Mouse (Mus musculus) v-Abl transformed pro-B cells (cell line): ENCODE measurements around the gene Gstm6.

Experiments used
- in situ Hi-C, 2 experiments: fragments of 400-800 bp; cut with MboI; formaldehyde crosslinking; loops; one replicate each; pipeline ENCODE4 v1.15.1; 2025; ENCODE audit not compliant: unreplicated experiment in 2 of 2

Gstm6 gene

GRCm38 (mm10) chr3:107945729-107946128 lies 2.2 kb upstream of the Gstm6 start:
- in situ Hi-C loops = no loop called here

- in situ Hi-C loops = no loop called here
Measured at GRCm38 (mm10) chr3:107941261-107941660, 2.3 kb downstream of the Gstm6 start.

GRCm38 (mm10) chr3:107940524-107940923 lies 3.0 kb downstream of the Gstm6 start:
- in situ Hi-C loops = no loop called here

- in situ Hi-C loops = loop anchor here in 1 of 2 experiments (10.0 kb wide), 2 partner anchors 115 to 205 kb away; partner anchors contain the start of gene Gnai3
Measured at GRCm38 (mm10) chr3:107939830-107940229, 3.7 kb downstream of the Gstm6 start.

GRCm38 (mm10) chr3:107939403-107939802 lies 4.1 kb downstream of the Gstm6 start:
- in situ Hi-C loops = loop anchor here in 1 of 2 experiments (10.0 kb wide), 2 partner anchors 115 to 205 kb away; partner anchors contain the start of gene Gnai3

- in situ Hi-C loops = loop anchor here in 1 of 2 experiments (10.0 kb wide), 2 partner anchors 119 to 209 kb away; partner anchors contain the start of gene Gnai3
Measured at GRCm38 (mm10) chr3:107935888-107936287, 7.7 kb downstream of the Gstm6 start.

- in situ Hi-C loops = loop anchor here in 1 of 2 experiments (10.0 kb wide), 2 partner anchors 120 to 210 kb away; partner anchors contain the start of gene Gnai3
Measured at GRCm38 (mm10) chr3:107935268-107935667, 8.3 kb downstream of the Gstm6 start.

GRCm38 (mm10) chr3:107932128-107932527 lies 11.4 kb downstream of the Gstm6 start:
- in situ Hi-C loops = loop anchor here in 1 of 2 experiments (10.0 kb wide), 2 partner anchors 123 to 213 kb away; partner anchors contain the start of gene Gnai3

- in situ Hi-C loops = loop anchor here in 1 of 2 experiments (10.0 kb wide), 2 partner anchors 123 to 213 kb away; partner anchors contain the start of gene Gnai3
Measured at GRCm38 (mm10) chr3:107931670-107932069, 11.9 kb downstream of the Gstm6 start, which contains the start of gene Gstm7. TSS of gene Gstm7 (minus strand) at chr3:107931817.

GRCm38 (mm10) chr3:107931134-107931533 lies 12.4 kb downstream of the Gstm6 start:
- in situ Hi-C loops = loop anchor here in 1 of 2 experiments (10.0 kb wide), 2 partner anchors 124 to 214 kb away; partner anchors contain the start of gene Gnai3

GRCm38 (mm10) chr3:107929731-107930130 lies 13.8 kb downstream of the Gstm6 start:
- in situ Hi-C loops = loop anchor here in 1 of 2 experiments (10.0 kb wide), 2 partner anchors 125 to 215 kb away; partner anchors contain the start of gene Gnai3

GRCm38 (mm10) chr3:107929243-107929642 lies 14.3 kb downstream of the Gstm6 start:
- in situ Hi-C loops = no loop called here

- in situ Hi-C loops = no loop called here
Measured at GRCm38 (mm10) chr3:107928691-107929090, 14.9 kb downstream of the Gstm6 start.

GRCm38 (mm10) chr3:107927841-107928240 lies 15.7 kb downstream of the Gstm6 start:
- in situ Hi-C loops = no loop called here

GRCm38 (mm10) chr3:107925335-107925734 lies 18.2 kb downstream of the Gstm6 start:
- in situ Hi-C loops = no loop called here

GRCm38 (mm10) chr3:107920348-107920747 lies 23.2 kb downstream of the Gstm6 start:
- in situ Hi-C loops = loop anchor here in 1 of 2 experiments (5.0 kb wide), 2 partner anchors 97 to 227 kb away; partner anchors contain the start of genes Gnai3 and Gstm1

GRCm38 (mm10) chr3:107917783-107918408 lies 25.7 kb downstream of the Gstm6 start:
- in situ Hi-C loops = no loop called here

GRCm38 (mm10) chr3:107917097-107917496 lies 26.5 kb downstream of the Gstm6 start:
- in situ Hi-C loops = no loop called here

GRCm38 (mm10) chr3:107916674-107917073 lies 26.9 kb downstream of the Gstm6 start:
- in situ Hi-C loops = no loop called here

GRCm38 (mm10) chr3:107905942-107906341 lies 37.6 kb downstream of the Gstm6 start:
- in situ Hi-C loops = no loop called here

- in situ Hi-C loops = no loop called here
Measured at GRCm38 (mm10) chr3:107900955-107901673, 42.4 kb downstream of the Gstm6 start.
